Mouse (Mus musculus) thymus, adult 2 months (tissue): Measurements from ENCODE around the gene Mgat3.

Experiments used
- CTCF ChIP-seq: fragments of 200-500 bp; IDR thresholded peaks from 2 replicates; pipeline ENCODE4 v1.5.1; 2012; ENCODE audit warnings: mild to moderate bottlenecking, control low read depth, low read length, moderate library complexity, borderline replicate concordance; ENCODE audit not compliant: control insufficient read depth, poor library complexity, insufficient read depth; ENCODE audit errors: extremely low read depth
- POLR2A ChIP-seq: fragments of 200-500 bp; IDR thresholded peaks from 2 replicates; pipeline ENCODE4 v1.6.1; 2012; ENCODE audit warnings: mild to moderate bottlenecking, low read length, control low read depth, moderate library complexity; ENCODE audit not compliant: control insufficient read depth, poor library complexity, insufficient read depth; ENCODE audit errors: extremely low read depth

GRCm38 (mm10) chr15:80217476-80217875 is 44.0 kb downstream of the Mgat3 start:
- TF ChIP-seq POLR2A: no peak
- TF ChIP-seq CTCF: no peak
